Mouse (Mus musculus): ENCODE results near the gene Gabrr3. TPM values are rescaled to one million over a fixed set of nuclear protein-coding genes. Genes with fewer than 3 reads are reported as not detected.

Gabrr3 gene
- 0.03 TPM in 1 of 2 replicates, not detected in the other for polyA plus RNA-seq (2012; rRNA removed; ENCODE audit: low replicate concordance)

DNA sequence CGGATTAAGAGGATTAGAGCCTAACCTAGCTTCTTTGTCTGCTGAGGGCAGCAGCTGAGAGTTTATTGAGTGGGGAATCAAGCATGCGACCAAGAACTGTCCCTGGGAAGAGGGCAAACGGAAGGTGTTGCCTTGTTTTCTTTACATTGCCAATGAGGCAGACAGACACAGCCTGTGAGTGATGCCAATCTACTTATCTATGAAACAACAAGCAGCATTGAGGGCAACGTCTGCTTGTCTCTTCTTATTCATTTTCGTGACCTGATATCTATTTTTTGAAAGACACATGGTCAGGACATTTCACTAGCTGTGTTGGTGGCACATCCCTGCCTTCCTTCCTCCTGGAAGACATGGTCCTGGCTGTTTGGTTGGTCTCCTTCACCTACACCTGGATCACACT lies at the start of gene Gabrr3:
Gene Gabrr3, plus strand, starts transcription at position 301 of the 400 bp plus-strand sequence.

DNA sequence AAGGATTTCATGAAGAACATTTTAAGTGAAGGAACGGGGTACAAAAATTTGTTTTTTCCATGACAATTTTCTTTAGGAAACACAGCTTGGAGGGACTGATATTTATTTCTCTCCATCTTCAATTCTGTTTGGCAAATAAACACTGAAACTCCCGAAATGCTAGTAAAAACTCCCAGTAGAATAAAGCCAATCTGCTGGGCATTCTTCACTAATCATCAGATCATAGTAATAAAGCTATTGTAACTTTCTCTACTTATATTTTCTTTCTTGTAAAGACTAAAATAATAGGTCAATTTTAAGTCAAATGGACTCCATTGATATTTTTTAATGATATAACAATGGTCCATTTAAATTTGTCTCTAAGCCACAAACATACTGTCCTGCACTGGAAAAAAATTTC lies 43.2 kb upstream of the Gabrr3 start, which contains the start of gene Olfr209:
Gene Olfr209, minus strand, starts transcription at position 101 of the 400 bp plus-strand sequence.

DNA sequence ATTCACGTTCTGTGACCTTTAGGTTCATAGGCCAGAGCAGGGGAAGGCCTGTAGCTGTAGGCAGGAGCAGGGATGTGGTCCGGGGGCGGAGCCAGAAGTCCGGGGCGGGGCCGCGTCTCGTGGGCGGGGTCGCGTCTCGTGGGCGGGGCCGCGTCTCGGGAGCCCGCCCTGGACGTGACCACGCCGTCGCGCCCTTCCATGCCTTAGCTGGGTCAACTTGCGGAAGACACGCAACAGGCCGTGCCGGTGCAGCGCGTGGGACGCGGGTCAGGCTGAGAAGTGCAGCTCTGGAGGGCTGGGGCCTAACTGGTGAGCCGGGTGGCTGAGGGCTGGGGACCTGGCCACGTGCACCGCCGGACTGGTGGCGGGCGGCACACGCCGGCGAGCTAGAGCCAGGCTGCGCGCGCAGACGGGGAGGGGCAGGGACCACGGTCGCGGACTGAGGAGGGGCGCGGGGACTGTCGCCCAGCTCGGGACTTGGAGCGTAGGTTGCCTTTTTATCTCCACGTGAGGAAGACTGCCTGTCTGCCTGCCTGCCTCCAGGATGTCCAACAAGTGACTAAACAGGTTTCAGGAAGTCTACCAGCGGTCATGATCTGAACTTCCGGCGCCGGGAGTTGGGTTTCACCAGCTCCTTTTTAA lies 64.6 kb downstream of the Gabrr3 start, which contains the start of gene Riox2:
Gene Riox2, plus strand, starts transcription at position 139 of the 642 bp plus-strand sequence.

Other genes with a start within 250 kb of the Gabrr3 start
- gene Olfr196, start 236.9 kb upstream of the Gabrr3 start, polyA plus RNA-seq (2012; rRNA removed; ENCODE audit: low replicate concordance), result not detected in 2 replicates
- gene Olfr198, start 203.8 kb upstream of the Gabrr3 start, polyA plus RNA-seq (2012; rRNA removed; ENCODE audit: low replicate concordance), result not detected in 2 replicates
- not detected in 2 replicates for gene Olfr199, start 187.6 kb upstream of the Gabrr3 start, polyA plus RNA-seq (2012; rRNA removed; ENCODE audit: low replicate concordance)
- gene Olfr201, start 134.7 kb upstream of the Gabrr3 start, polyA plus RNA-seq (2012; rRNA removed; ENCODE audit: low replicate concordance), result not detected in 2 replicates
- gene Olfr202, start 120.5 kb upstream of the Gabrr3 start, polyA plus RNA-seq (2012; rRNA removed; ENCODE audit: low replicate concordance), result not detected in 2 replicates
- gene Olfr203, start 108.5 kb upstream of the Gabrr3 start, polyA plus RNA-seq (2012; rRNA removed; ENCODE audit: low replicate concordance), result not detected in 2 replicates
- not detected in 2 replicates for gene Olfr204, start 89.1 kb upstream of the Gabrr3 start, polyA plus RNA-seq (2012; rRNA removed; ENCODE audit: low replicate concordance)
- gene Olfr205, start 76.2 kb upstream of the Gabrr3 start, polyA plus RNA-seq (2012; rRNA removed; ENCODE audit: low replicate concordance), result not detected in 2 replicates
- gene Olfr206, start 58.1 kb upstream of the Gabrr3 start, polyA plus RNA-seq (2012; rRNA removed; ENCODE audit: low replicate concordance), result not detected in 2 replicates
- gene Olfr209, start 43.3 kb upstream of the Gabrr3 start, polyA plus RNA-seq (2012; rRNA removed; ENCODE audit: low replicate concordance), result not detected in 2 replicates
- 6.2 and 14.9 TPM in 2 replicates for gene Riox2, start 64.4 kb downstream of the Gabrr3 start, polyA plus RNA-seq (2012; rRNA removed; ENCODE audit: low replicate concordance)
- 11.7 and 33.7 TPM in 2 replicates for gene Crybg3, start 193.6 kb downstream of the Gabrr3 start, polyA plus RNA-seq (2012; rRNA removed; ENCODE audit: low replicate concordance)
- gene Arl6, start 232.1 kb downstream of the Gabrr3 start, polyA plus RNA-seq (2012; rRNA removed; ENCODE audit: low replicate concordance), result 3.2 and 5.4 TPM in 2 replicates

All from subcutaneous adipose tissue, adult 2 months (tissue).